25 mouse cellular contexts compared by ENCODE assay signal in genomic region chr16:44365522-44365921, GRCm38 (mm10). TPM values are rescaled to one million over a fixed set of nuclear protein-coding genes. Genes with fewer than 3 reads are reported as not detected.
DNase-seq lines count a peak whose midpoint lies in the region; ATAC-seq and TF ChIP-seq lines count a peak whose summit lies in the region.
"Had no signal": no experiment of that assay in that cellular context is flagged by ENCODE, and none has a peak within 500 bp of the region (broad histone marks: within the 10 kb centered on the region; RNA-seq: fewer than 3 reads in every experiment).

No protein-coding gene starts in this region.

- H3K36me3 ChIP-seq in liver, embryonic 14.5 days (replicated peaks; ENCODE audit: control insufficient read depth, insufficient read depth, low read depth) = no peaks in the 10 kb centered on the region; the same call in none of the 2 replicates
- peaks cover 16% of the 10 kb centered on the region for H3K36me3 ChIP-seq in forebrain, postnatal 0 days (ENCODE audit: insufficient read depth)

- no peak overlapping the region for H3K27ac ChIP-seq in liver, embryonic 14.5 days
- no peak overlapping the region for H3K27ac ChIP-seq in forebrain, postnatal 0 days (ENCODE audit: low read depth, low read length)
- H3K27ac ChIP-seq: embryonic facial prominence, embryonic 15.5 days; forebrain, embryonic 10.5 days; hindbrain, embryonic 15.5 days had no signal

- intact Hi-C loops in heart, postnatal 25 days (cut with DNase I) = no loop called here

- peak; percentile 33; the same call in 1 of the 2 replicates for TF ChIP-seq EP300 in liver, embryonic 14.5 days (IDR thresholded peaks at IDR 0.05; ENCODE audit: low read depth)

- no peaks in the 10 kb centered on the region; a peak in 1 of 4 replicates for H3K4me1 ChIP-seq in liver, embryonic 14.5 days (replicated peaks; ENCODE audit: control insufficient read depth in 2 of 2, insufficient read depth in 2 of 2, low read length in 1 of 2)
- H3K4me1 ChIP-seq in forebrain, postnatal 0 days (ENCODE audit: insufficient read depth) = no peaks in the 10 kb centered on the region
- H3K4me1 ChIP-seq: embryonic facial prominence, embryonic 15.5 days; forebrain, embryonic 10.5 days; heart, embryonic 12.5 days; hindbrain, embryonic 15.5 days had no signal

- no peak overlapping the region for H3K9ac ChIP-seq in liver, embryonic 14.5 days (replicated peaks)
- no peak overlapping the region for H3K9ac ChIP-seq in forebrain, postnatal 0 days
- H3K9ac ChIP-seq: embryonic facial prominence, embryonic 15.5 days; heart, embryonic 12.5 days; hindbrain, embryonic 15.5 days had no signal

- no peaks in the 10 kb centered on the region for H3K27me3 ChIP-seq in liver, embryonic 14.5 days (ENCODE audit: control insufficient read depth, insufficient read depth, low read length)
- H3K27me3 ChIP-seq in forebrain, postnatal 0 days (ENCODE audit: insufficient read depth, low read length) = no peaks in the 10 kb centered on the region
- H3K27me3 ChIP-seq: embryonic facial prominence, embryonic 15.5 days; heart, embryonic 12.5 days; hindbrain, embryonic 15.5 days had no signal

- no peak overlapping the region for H3K4me3 ChIP-seq in liver, embryonic 14.5 days (ENCODE audit: insufficient read depth in 1 of 2, low read depth in 2 of 2, low read length in 2 of 2)
- H3K4me3 ChIP-seq in forebrain, postnatal 0 days (ENCODE audit: low read depth, low read length) = no peak overlapping the region
- H3K4me3 ChIP-seq: embryonic facial prominence, embryonic 15.5 days; erythroblast, embryonic 14.5 days; forebrain, embryonic 10.5 days; heart, embryonic 12.5 days; hindbrain, embryonic 15.5 days had no signal

- 57% methylated on average over 7 of the region's 7 CpGs for WGBS in liver, embryonic 14.5 days (ENCODE audit: insufficient replicate concordance)
- WGBS in forebrain, postnatal 0 days = 95% methylated on average over 7 of the region's 7 CpGs

- no peak overlapping the region for H3K4me2 ChIP-seq in liver, embryonic 14.5 days (ENCODE audit: low read depth)
- no peak overlapping the region for H3K4me2 ChIP-seq in forebrain, postnatal 0 days (ENCODE audit: low read depth)
- H3K4me2 ChIP-seq: embryonic facial prominence, embryonic 15.5 days; heart, embryonic 12.5 days; hindbrain, embryonic 15.5 days had no signal

- peak; percentile 37; the same call in 1 of the 2 replicates for ATAC-seq in liver, embryonic 14.5 days (ENCODE audit: insufficient read depth)
- ATAC-seq in megakaryocyte progenitor cell, adult 5-6 weeks (replicated peaks; ENCODE audit: poor library complexity) = peak; percentile 76
- no peak for ATAC-seq in granulocyte monocyte progenitor cell, adult 5-6 weeks (replicated peaks; ENCODE audit: poor library complexity, severe bottlenecking)
- no peak for ATAC-seq in forebrain, postnatal 0 days
- ATAC-seq: CD4-positive, CD25-positive, alpha-beta regulatory T cell, adult 4 months; forebrain, embryonic 14.5 days had no signal

- DNase-seq in heart, adult 11 months = peak; percentile 33
- no peak for DNase-seq in heart, postnatal 25 days (ENCODE audit: low spot score)
- DNase-seq in MEL-GATA-1-ER (ENCODE audit: extremely low read depth, low read depth) = peak; percentile 67
- DNase-seq in liver, embryonic 14.5 days (ENCODE audit: low read depth in 3 of 3, low spot score in 3 of 3) = no peak
- DNase-seq in left cerebral cortex, adult 9 months (ENCODE audit: low spot score in 2 of 2) = no peak
- DNase-seq in forebrain, postnatal 0 days = no peak
- DNase-seq: adrenal gland, adult 2 months; B cell, adult 2 months; cerebellum, adult 11 months; cerebellum, adult 8-10 months; cerebellum, postnatal 14 days; embryo, embryonic 11 days; gastrocnemius, postnatal 10 days; heart, postnatal 36 days had no signal

- H3K9me3 ChIP-seq in liver, embryonic 14.5 days (ENCODE audit: control insufficient read depth, low read length) = no peaks in the 10 kb centered on the region
- no peaks in the 10 kb centered on the region for H3K9me3 ChIP-seq in forebrain, postnatal 0 days (ENCODE audit: low read length)
- H3K9me3 ChIP-seq: embryonic facial prominence, embryonic 15.5 days; forebrain, embryonic 10.5 days; heart, embryonic 12.5 days; hindbrain, embryonic 15.5 days had no signal

- no peak for TF ChIP-seq CTCF in liver, embryonic 14.5 days (IDR thresholded peaks at IDR 0.05; ENCODE audit: low read depth)
- no peak for TF ChIP-seq CTCF in forebrain, postnatal 0 days (IDR thresholded peaks at IDR 0.05; ENCODE audit: low read depth)

RNA-seq across cellular contexts. Expression of gene Spice1, which starts 18.6 kb away (rescaled TPM):
- total RNA-seq in heart, postnatal 25 days (2021) = 10 to 100 TPM in 1 of 2 experiments, 1 to 10 TPM in 1; 8.7 to 11.7 TPM
- polyA plus RNA-seq in liver, embryonic 14.5 days (2012; rRNA removed) = 6.2 and 8.3 TPM in 2 replicates
- 4.8 and 9.2 TPM in 2 replicates for polyA plus RNA-seq in liver, embryonic 14.5 days (2014; fragmentation: Nextera tagmentation; extraction: Ambion mirVana)
- total RNA-seq in megakaryocyte progenitor cell, adult 5-6 weeks (2015) = 18.5 and 23.9 TPM in 2 replicates
- total RNA-seq in megakaryocyte progenitor cell, adult 5-6 weeks (2017) = 15.3 and 21.1 TPM in 2 replicates
- total RNA-seq in granulocyte monocyte progenitor cell, adult 5-6 weeks (2014; fragmentation: Nextera tagmentation) = 23.0 and 37.4 TPM in 2 replicates
- total RNA-seq in granulocyte monocyte progenitor cell, adult 5-6 weeks (2017) = 19.8 and 22.3 TPM in 2 replicates
- 13.2 and 14.5 TPM in 2 replicates for total RNA-seq in forebrain, postnatal 0 days (2014; rRNA removed)
- polyA plus RNA-seq in forebrain, postnatal 0 days (2015; fragmentation: Nextera tagmentation; extraction: Ambion mirVana) = 7.1 and 12.0 TPM in 2 replicates

RNA-seq across cellular contexts. Expression of gene Cfap44, which starts 29.1 kb away (rescaled TPM):
- not detected for total RNA-seq in heart, postnatal 25 days (2021)
- 0.19 and 0.59 TPM in 2 replicates for polyA plus RNA-seq in liver, embryonic 14.5 days (2012; rRNA removed)
- polyA plus RNA-seq in liver, embryonic 14.5 days (2014; fragmentation: Nextera tagmentation; extraction: Ambion mirVana) = 0.24 and 0.47 TPM in 2 replicates
- not detected in 2 replicates for total RNA-seq in megakaryocyte progenitor cell, adult 5-6 weeks (2015)
- total RNA-seq in megakaryocyte progenitor cell, adult 5-6 weeks (2017) = 0.30 TPM in 1 of 2 replicates, not detected in the other
- not detected in 2 replicates for total RNA-seq in granulocyte monocyte progenitor cell, adult 5-6 weeks (2014; fragmentation: Nextera tagmentation)
- 0.26 TPM in 1 of 2 replicates, not detected in the other for total RNA-seq in granulocyte monocyte progenitor cell, adult 5-6 weeks (2017)
- total RNA-seq in forebrain, postnatal 0 days (2014; rRNA removed) = 5.6 and 9.6 TPM in 2 replicates
- 1.2 and 2.5 TPM in 2 replicates for polyA plus RNA-seq in forebrain, postnatal 0 days (2015; fragmentation: Nextera tagmentation; extraction: Ambion mirVana)
- total RNA-seq: common myeloid progenitor, adult 5-6 weeks; heart, adult 8-10 months; heart, postnatal 36 days had no signal
- polyA plus RNA-seq: CD4-positive, CD25-positive, alpha-beta regulatory T cell, adult 4 months; erythroblast, embryonic 14.5 days had no signal

RNA-seq across cellular contexts. Expression of gene Sidt1, which starts 32.5 kb away (rescaled TPM):
- total RNA-seq in heart, postnatal 25 days (2021) = under 1 TPM; 0.23 to 0.31 TPM
- polyA plus RNA-seq in liver, embryonic 14.5 days (2012; rRNA removed) = 0.01 and 0.08 TPM in 2 replicates
- not detected in 2 replicates for polyA plus RNA-seq in liver, embryonic 14.5 days (2014; fragmentation: Nextera tagmentation; extraction: Ambion mirVana)
- not detected in 2 replicates for total RNA-seq in megakaryocyte progenitor cell, adult 5-6 weeks (2015)
- total RNA-seq in megakaryocyte progenitor cell, adult 5-6 weeks (2017) = 0.08 TPM in 1 of 2 replicates, not detected in the other
- not detected in 2 replicates for total RNA-seq in granulocyte monocyte progenitor cell, adult 5-6 weeks (2014; fragmentation: Nextera tagmentation)
- total RNA-seq in granulocyte monocyte progenitor cell, adult 5-6 weeks (2017) = 0.26 TPM in 1 of 2 replicates, not detected in the other
- 13.4 and 22.0 TPM in 2 replicates for total RNA-seq in forebrain, postnatal 0 days (2014; rRNA removed)
- 10.0 and 12.7 TPM in 2 replicates for polyA plus RNA-seq in forebrain, postnatal 0 days (2015; fragmentation: Nextera tagmentation; extraction: Ambion mirVana)
- total RNA-seq: common myeloid progenitor, adult 5-6 weeks had no signal
- polyA plus RNA-seq: erythroblast, embryonic 14.5 days; heart, embryonic 12.5 days had no signal

Comparison
In these comparisons a context has a peak if more than half of its experiments do, and no peak if none do; other contexts are left out.
1. DNase-seq: peak in heart, adult 11 months (single experiment) and MEL-GATA-1-ER (single experiment); none in heart, postnatal 25 days (single experiment), liver, embryonic 14.5 days (0 of 3), left cerebral cortex, adult 9 months (0 of 2) and forebrain, postnatal 0 days (single experiment).
2. ATAC-seq: peak in liver, embryonic 14.5 days (single experiment) and megakaryocyte progenitor cell, adult 5-6 weeks (single experiment); none in granulocyte monocyte progenitor cell, adult 5-6 weeks (single experiment) and forebrain, postnatal 0 days (single experiment).
3. RNA of gene Sidt1, which starts 32.5 kb away (total RNA-seq): 13.4 to 22.0 TPM in forebrain, postnatal 0 days; 0.23 to 0.31 TPM in heart, postnatal 25 days, 0.26 TPM in granulocyte monocyte progenitor cell, adult 5-6 weeks and 0.08 TPM in megakaryocyte progenitor cell, adult 5-6 weeks; every median in the first group is over 10 times any median in the second.